25 mouse cellular contexts compared by ENCODE assay signal in genomic region chr4:65283611-65284010, GRCm38 (mm10).
A peak's percentile ranks its signal among the peaks of the same experiment; 100 is the strongest.
DNase-seq lines count a peak whose midpoint lies in the region; ATAC-seq lines count a peak whose summit lies in the region.
"Had no signal": no experiment of that assay in that cellular context is flagged by ENCODE, and none has a peak within 500 bp of the region (broad histone marks: within the 10 kb centered on the region; RNA-seq: fewer than 3 reads in every experiment).

No protein-coding gene starts in this region.

- no peak overlapping the region for H3K4me2 ChIP-seq in liver, embryonic 11.5 days
- no peak overlapping the region for H3K4me2 ChIP-seq in liver, embryonic 13.5 days
- H3K4me2 ChIP-seq in liver, embryonic 16.5 days (ENCODE audit: low read depth, low read length): no peak overlapping the region
- H3K4me2 ChIP-seq: forebrain, embryonic 13.5 days; heart, embryonic 12.5 days; heart, embryonic 15.5 days; hindbrain, embryonic 13.5 days had no signal

- no peaks in the 10 kb centered on the region for H3K9me3 ChIP-seq in liver, embryonic 11.5 days (ENCODE audit: control insufficient read depth, low read length)
- no peaks in the 10 kb centered on the region for H3K9me3 ChIP-seq in liver, embryonic 13.5 days (replicated peaks)
- H3K9me3 ChIP-seq in liver, embryonic 16.5 days (replicated peaks; ENCODE audit: control insufficient read depth, low read length): no peaks in the 10 kb centered on the region
- H3K9me3 ChIP-seq: forebrain, embryonic 10.5 days; forebrain, embryonic 13.5 days; heart, embryonic 12.5 days; heart, embryonic 15.5 days; hindbrain, embryonic 10.5 days; hindbrain, embryonic 13.5 days had no signal

- 53% methylated on average over 2 of the region's 2 CpGs for WGBS in liver, embryonic 11.5 days
- WGBS in liver, embryonic 13.5 days (ENCODE audit: insufficient replicate concordance): 34% methylated on average over 2 of the region's 2 CpGs
- WGBS in liver, embryonic 16.5 days (ENCODE audit: insufficient replicate concordance): 26% methylated on average over 2 of the region's 2 CpGs

- peaks cover 20% of the 10 kb centered on the region for H3K4me1 ChIP-seq in liver, embryonic 11.5 days (replicated peaks; ENCODE audit: control insufficient read depth, insufficient read depth, low read length)
- H3K4me1 ChIP-seq in liver, embryonic 13.5 days (replicated peaks): peaks cover 36% of the 10 kb centered on the region
- H3K4me1 ChIP-seq in liver, embryonic 16.5 days (ENCODE audit: control insufficient read depth, low read depth, low read length): no peaks in the 10 kb centered on the region; the same call in 1 of the 2 replicates

- peak; percentile 83 for ATAC-seq in liver, embryonic 11.5 days (replicated peaks; ENCODE audit: low FRiP score)
- peak; percentile 80 for ATAC-seq in liver, embryonic 13.5 days (ENCODE audit: low read depth)
- peak; percentile 74 for ATAC-seq in liver, embryonic 16.5 days (ENCODE audit: low read depth)
- ATAC-seq: activated CD4-positive, CD25-positive, alpha-beta regulatory T cell, adult 4 months; CD4-positive, CD25-positive, alpha-beta regulatory T cell, adult 4 months; forebrain, embryonic 13.5 days; forebrain, embryonic 16.5 days; hindbrain, embryonic 16.5 days had no signal

- H3K36me3 ChIP-seq in liver, embryonic 11.5 days (ENCODE audit: control insufficient read depth, insufficient read depth, low read length): no peaks in the 10 kb centered on the region
- no peaks in the 10 kb centered on the region for H3K36me3 ChIP-seq in liver, embryonic 13.5 days
- no peaks in the 10 kb centered on the region for H3K36me3 ChIP-seq in liver, embryonic 16.5 days (ENCODE audit: control insufficient read depth, insufficient read depth)
- H3K36me3 ChIP-seq: forebrain, embryonic 10.5 days; heart, embryonic 12.5 days; heart, embryonic 15.5 days; hindbrain, embryonic 10.5 days; hindbrain, embryonic 13.5 days had no signal

- no peak overlapping the region for H3K9ac ChIP-seq in liver, embryonic 11.5 days (ENCODE audit: low read depth, low read length)
- no peak overlapping the region for H3K9ac ChIP-seq in liver, embryonic 13.5 days
- no peak overlapping the region for H3K9ac ChIP-seq in liver, embryonic 16.5 days (ENCODE audit: low read depth, low read length)
- H3K9ac ChIP-seq: forebrain, embryonic 13.5 days; heart, embryonic 12.5 days; heart, embryonic 15.5 days; hindbrain, embryonic 13.5 days had no signal

- no peak for DNase-seq in liver, embryonic 11.5 days (ENCODE audit: low spot score)
- DNase-seq in liver, embryonic 13.5 days: peak; percentile 8
- DNase-seq in ovary, postnatal 36 days (ENCODE audit: low spot score): no peak
- DNase-seq in right cerebral cortex, adult 18-20 months: no peak
- no peak for DNase-seq in cerebellum, adult 8-10 months
- DNase-seq: adrenal gland, adult 8-10 months; adrenal gland, postnatal 25 days; cerebellum, adult 11-12 months; cerebellum, adult 9-10 months; cerebellum, postnatal 14 days; gastrocnemius, postnatal 10 days; heart, adult 11 months; heart, postnatal 10 days; heart, postnatal 36 days had no signal

- no peak overlapping the region for H3K27ac ChIP-seq in liver, embryonic 11.5 days (ENCODE audit: low read depth, low read length)
- no peak overlapping the region for H3K27ac ChIP-seq in liver, embryonic 13.5 days
- no peak overlapping the region for H3K27ac ChIP-seq in liver, embryonic 16.5 days (ENCODE audit: low read length)
- H3K27ac ChIP-seq: forebrain, embryonic 10.5 days; forebrain, embryonic 13.5 days; heart, embryonic 15.5 days; hindbrain, embryonic 10.5 days; hindbrain, embryonic 13.5 days had no signal

- no peaks in the 10 kb centered on the region for H3K27me3 ChIP-seq in liver, embryonic 11.5 days (replicated peaks; ENCODE audit: control insufficient read depth, insufficient read depth, low read length)
- H3K27me3 ChIP-seq in liver, embryonic 13.5 days: no peaks in the 10 kb centered on the region
- no peaks in the 10 kb centered on the region for H3K27me3 ChIP-seq in liver, embryonic 16.5 days (ENCODE audit: control insufficient read depth, insufficient read depth, low read depth, low read length)
- H3K27me3 ChIP-seq: forebrain, embryonic 13.5 days; heart, embryonic 12.5 days; heart, embryonic 15.5 days; hindbrain, embryonic 13.5 days had no signal

- H3K4me3 ChIP-seq in liver, embryonic 11.5 days (ENCODE audit: low read depth, low read length): no peak overlapping the region
- H3K4me3 ChIP-seq in liver, embryonic 13.5 days (replicated peaks): no peak overlapping the region
- H3K4me3 ChIP-seq in liver, embryonic 16.5 days (ENCODE audit: low read depth, low read length): no peak overlapping the region
- H3K4me3 ChIP-seq: forebrain, embryonic 10.5 days; forebrain, embryonic 13.5 days; heart, embryonic 12.5 days; heart, embryonic 15.5 days; hindbrain, embryonic 10.5 days; hindbrain, embryonic 13.5 days had no signal
